Mouse (Mus musculus) kidney, embryonic 14.5 days (tissue): ENCODE measurements around the gene Smim20. TPM values are rescaled to one million over a fixed set of nuclear protein-coding genes. Genes with fewer than 3 reads are reported as not detected.
A peak's percentile ranks its signal among the peaks of the same experiment; 100 is the strongest.

Experiments
- ATAC-seq: fragments of 200-750 bp; cut with Nextera tagmentation; 2 replicates; pipeline ENCODE4 v1.8.0; 2017; ENCODE audit warnings: moderate number of reproducible peaks, mild to moderate bottlenecking, moderate TSS enrichment, moderate library complexity; ENCODE audit not compliant: low FRiP score, low TSS enrichment
- H3K27ac ChIP-seq: fragments of 300-500 bp; sonication (generic); 2 replicates; pipeline ENCODE4 v1.5.1; 2014; ENCODE audit warnings: low read depth, mild to moderate bottlenecking, low read length, moderate library complexity, mixed read lengths
- H3K27me3 ChIP-seq: fragments of 300-500 bp; sonication (generic); 2 replicates; pipeline ENCODE4 v1.6.1; 2014; ENCODE audit warnings: mild to moderate bottlenecking, low read length; ENCODE audit not compliant: control insufficient read depth, insufficient read depth
- H3K36me3 ChIP-seq: fragments of 300-500 bp; sonication (generic); 2 replicates; pipeline ENCODE4 v1.6.1; 2014; ENCODE audit warnings: low read length, mixed read lengths; ENCODE audit not compliant: control insufficient read depth, insufficient read depth
- H3K4me1 ChIP-seq: fragments of 300-500 bp; sonication (generic); 2 replicates; pipeline ENCODE4 v1.6.1; 2014; ENCODE audit warnings: low read length, mixed read lengths; ENCODE audit not compliant: control insufficient read depth, insufficient read depth
- H3K4me2 ChIP-seq: fragments of 300-500 bp; sonication (generic); replicated peaks from 2 replicates; pipeline ENCODE4 v1.6.1; 2014; ENCODE audit warnings: low read depth, mild to moderate bottlenecking, low read length
- H3K4me3 ChIP-seq: fragments of 300-500 bp; sonication (generic); 2 replicates; pipeline ENCODE4 v1.5.1; 2014; ENCODE audit warnings: mild to moderate bottlenecking, low read length
- H3K9ac ChIP-seq: fragments of 300-500 bp; sonication (generic); 2 replicates; pipeline ENCODE4 v1.6.1; 2014; ENCODE audit warnings: low read depth, mild to moderate bottlenecking, low read length, moderate library complexity
- H3K9me3 ChIP-seq: fragments of 300-500 bp; sonication (generic); 2 replicates; pipeline ENCODE4 v1.6.1; 2016; ENCODE audit warnings: low read length; ENCODE audit not compliant: control insufficient read depth
- WGBS: fragments of 180-500 bp; shearing (Covaris S2); extraction: QIAGEN DNeasy Blood & Tissue Kit; methylation state at CpG from one replicate; pipeline ENCODE4 v1.1.7; 2014; 5-methylcytosine and 5-hydroxymethylcytosine counted together
- polyA plus RNA-seq: library from polyadenylated mRNA; unstranded; fragments of >200 nt; fragmentation: Nextera tagmentation; extraction: Ambion mirVana; gene quantifications from 2 replicates; pipeline ENCODE4 v1.2.1, GENCODE M21; 2014

The Smim20 gene
- polyA plus RNA-seq, 1 experiment from 2014 or later, result 91.7 TPM

DNA sequence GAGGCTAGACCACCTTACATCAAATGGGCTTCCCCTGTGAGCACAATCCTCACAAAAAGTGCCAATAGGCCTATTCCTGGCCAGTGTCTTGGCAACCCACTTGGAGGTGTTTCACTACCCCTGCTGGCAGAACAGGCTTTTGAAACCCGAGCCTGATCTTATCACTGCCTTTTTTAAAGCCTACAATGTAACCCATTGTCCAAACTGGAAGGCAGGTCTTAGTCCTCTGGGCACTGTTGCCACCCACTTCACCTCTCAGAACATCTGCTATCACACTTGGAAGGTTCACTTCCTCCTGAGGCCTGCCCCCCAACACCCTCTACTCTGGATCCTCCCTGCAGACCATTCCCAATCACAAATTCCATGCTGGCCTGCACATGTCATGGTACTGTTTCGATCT, 25.8 kb upstream of the Smim20 start:
- no peak overlapping the region for H3K9ac ChIP-seq
- peak; percentile 40; the same call in 1 of the 2 replicates for ATAC-seq
- no peak overlapping the region for H3K27ac ChIP-seq
- H3K9me3 ChIP-seq, result no peaks in the 10 kb centered on the region
- 59% methylated on average over 2 of the region's 2 CpGs for WGBS
- no peak overlapping the region for H3K4me3 ChIP-seq
- H3K4me1 ChIP-seq, result 0 out of 2 replicates have a peak, but pooled peaks cover 9% of the 10 kb centered on the region
- H3K36me3 ChIP-seq, result no peaks in the 10 kb centered on the region
- no peaks in the 10 kb centered on the region for H3K27me3 ChIP-seq
- no peak overlapping the region for H3K4me2 ChIP-seq

DNA sequence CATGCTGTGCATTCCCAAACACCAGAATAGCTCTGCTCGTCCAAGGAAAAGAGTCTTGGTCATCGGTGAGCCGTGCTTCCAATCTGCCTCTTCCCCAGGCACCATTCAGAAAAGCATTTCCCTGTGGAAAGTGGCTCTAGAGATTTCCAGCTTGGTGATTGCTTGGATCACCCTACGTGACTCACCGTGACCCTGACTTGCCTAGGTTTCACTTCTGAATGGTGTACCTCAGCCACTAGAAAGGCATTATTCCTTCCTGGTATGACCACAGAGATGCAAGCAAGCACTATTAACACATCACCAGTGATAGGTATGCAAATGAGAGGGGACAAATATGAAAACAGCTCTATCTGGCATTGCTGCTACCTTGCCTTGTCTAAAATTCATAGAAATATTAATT, 24.9 kb upstream of the Smim20 start:
- Histone ChIP-seq H3K27me3 (no peaks in the 10 kb centered on the region), H3K36me3 (no peaks in the 10 kb centered on the region), H3K9me3 (no peaks in the 10 kb centered on the region), H3K4me2 (no peak overlapping the region), H3K27ac (no peak overlapping the region), H3K4me3 (no peak overlapping the region), H3K4me1 (0 out of 2 replicates have a peak, but pooled peaks cover 9% of the 10 kb centered on the region), H3K9ac (no peak overlapping the region)
- ATAC-seq, result no peak
- WGBS, result 68% methylated on average over 5 of the region's 5 CpGs

DNA sequence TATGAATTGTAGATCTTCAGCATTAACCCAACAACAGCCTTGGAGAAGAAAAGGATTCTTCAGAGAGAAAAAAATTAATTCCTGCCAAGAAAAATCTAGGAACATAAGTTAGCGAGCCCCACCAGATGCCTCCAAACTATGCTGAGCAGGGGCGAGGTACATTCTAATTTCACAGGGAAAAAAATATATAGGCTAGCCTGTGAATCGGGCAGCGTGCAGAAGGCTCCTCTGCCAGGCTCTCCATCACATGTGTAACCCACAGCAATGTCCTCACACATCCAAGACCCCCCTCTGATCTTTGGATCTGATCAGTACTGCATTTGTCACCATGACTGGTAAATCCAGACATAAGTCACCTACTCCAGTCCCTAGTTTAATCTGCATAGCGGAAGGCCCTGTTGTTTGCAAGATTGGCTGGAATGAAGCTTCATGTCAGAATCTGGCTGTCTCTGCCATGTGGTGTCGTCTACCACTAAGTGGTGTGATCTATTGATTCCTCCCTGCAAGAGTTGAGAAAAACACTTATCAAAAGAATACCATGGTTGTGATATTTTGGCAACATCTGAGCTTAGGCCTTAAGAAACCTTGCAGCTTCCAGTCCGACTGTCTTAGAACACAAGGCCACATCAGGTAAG, 23.9 kb upstream of the Smim20 start:
- ATAC-seq, result no peak

DNA sequence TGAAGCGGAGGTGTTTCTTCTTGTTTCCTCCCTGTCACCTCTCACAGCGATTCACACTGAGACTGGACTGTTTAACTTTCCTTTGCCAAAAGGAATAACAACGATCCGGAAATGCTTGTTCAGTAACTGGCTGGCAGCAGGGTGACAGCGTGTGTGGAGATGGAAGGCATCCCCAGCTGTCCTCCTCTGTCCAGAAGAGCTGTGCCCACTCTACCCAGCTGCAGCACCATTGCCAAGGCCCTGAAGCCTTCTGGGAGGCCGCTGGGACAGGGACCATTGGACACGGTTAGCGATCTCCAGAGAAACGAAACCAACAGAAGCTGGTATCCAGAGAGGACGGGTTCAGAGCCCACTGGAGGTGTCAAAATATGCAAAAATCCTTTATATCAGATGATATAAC, 22.9 kb upstream of the Smim20 start:
- ATAC-seq, result no peak
- H3K4me1 ChIP-seq, result 0 out of 2 replicates have a peak, but pooled peaks cover 9% of the 10 kb centered on the region
- H3K4me3 ChIP-seq, result no peak overlapping the region
- no peak overlapping the region for H3K27ac ChIP-seq
- WGBS, result 42% methylated on average over 10 of the region's 10 CpGs
- no peaks in the 10 kb centered on the region for H3K9me3 ChIP-seq
- H3K36me3 ChIP-seq, result no peaks in the 10 kb centered on the region
- H3K4me2 ChIP-seq, result no peak overlapping the region
- no peak overlapping the region for H3K9ac ChIP-seq
- no peaks in the 10 kb centered on the region for H3K27me3 ChIP-seq

More for the DNA sequence above, 23.9 kb upstream of the Smim20 start:
- H3K4me3 ChIP-seq, result no peak overlapping the region
- no peak overlapping the region for H3K9ac ChIP-seq
- no peaks in the 10 kb centered on the region for H3K27me3 ChIP-seq
- H3K36me3 ChIP-seq, result no peaks in the 10 kb centered on the region
- H3K27ac ChIP-seq, result no peak overlapping the region
- H3K4me2 ChIP-seq, result no peak overlapping the region
- 85% methylated on average over 7 of the region's 7 CpGs for WGBS
- 0 out of 2 replicates have a peak, but pooled peaks cover 9% of the 10 kb centered on the region for H3K4me1 ChIP-seq
- no peaks in the 10 kb centered on the region for H3K9me3 ChIP-seq

DNA sequence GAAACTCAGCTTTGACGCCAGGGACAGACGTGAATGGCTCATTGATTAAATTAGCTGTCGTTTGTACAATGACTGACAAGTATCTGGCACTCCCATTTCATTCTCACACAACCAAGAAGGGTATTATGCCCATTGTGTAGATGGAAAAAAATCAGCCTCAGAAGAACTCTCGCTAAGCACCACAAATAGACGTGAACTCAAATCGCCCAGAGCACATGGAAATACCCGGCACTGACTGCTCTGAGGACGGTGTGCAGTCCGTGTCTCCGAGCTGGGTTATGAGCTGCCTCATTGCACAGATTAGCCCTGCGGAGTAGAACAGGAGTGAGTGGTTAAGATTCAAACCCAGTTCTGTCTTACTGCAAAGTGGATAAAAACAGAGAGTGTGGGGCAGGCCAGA, 18.4 kb upstream of the Smim20 start:
- no peak overlapping the region for H3K27ac ChIP-seq

DNA sequence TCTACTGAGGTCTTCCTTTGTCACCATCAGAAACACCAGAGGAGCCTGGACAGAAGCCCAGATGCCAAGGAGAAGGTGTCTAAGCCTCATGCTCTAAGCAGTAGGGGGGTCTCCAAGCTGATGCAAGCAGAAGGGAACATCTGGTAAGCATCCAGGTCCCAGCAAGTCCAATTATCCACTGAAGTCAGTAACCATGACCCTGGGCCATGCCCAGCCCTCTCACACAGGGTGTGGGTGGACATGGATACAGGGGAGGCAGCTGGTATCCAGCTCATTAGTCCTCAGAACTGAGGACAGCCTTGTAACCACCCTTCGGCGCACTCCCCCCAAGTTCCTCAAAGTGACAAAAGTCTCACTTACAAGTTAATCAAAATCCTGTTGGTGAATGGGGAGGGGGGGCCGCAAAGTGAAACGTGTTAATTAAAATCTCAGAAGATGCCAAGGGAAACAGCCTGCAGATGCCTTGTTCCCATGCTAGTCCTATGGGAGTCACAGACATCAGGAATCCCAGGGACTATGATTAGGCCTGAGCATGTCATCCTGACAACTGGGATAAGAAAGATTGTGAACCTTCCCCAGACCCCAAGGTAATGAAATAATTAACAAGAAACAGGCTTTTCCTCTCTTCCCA, 17.3 kb upstream of the Smim20 start:
- Histone ChIP-seq H3K9ac (no peak overlapping the region), H3K4me3 (no peak overlapping the region), H3K27ac (no peak overlapping the region), H3K36me3 (no peaks in the 10 kb centered on the region), H3K9me3 (no peaks in the 10 kb centered on the region), H3K27me3 (no peaks in the 10 kb centered on the region), H3K4me2 (no peak overlapping the region), H3K4me1 (0 out of 2 replicates have a peak, but pooled peaks cover 5% of the 10 kb centered on the region)
- peak; percentile 91 for ATAC-seq
- 36% methylated on average over 4 of the region's 4 CpGs for WGBS

More for the DNA sequence above, 18.4 kb upstream of the Smim20 start:
- ATAC-seq, result no peak
- Histone ChIP-seq H3K9ac (no peak overlapping the region), H3K27me3 (no peaks in the 10 kb centered on the region), H3K9me3 (no peaks in the 10 kb centered on the region), H3K4me1 (0 out of 2 replicates have a peak, but pooled peaks cover 6% of the 10 kb centered on the region), H3K4me2 (no peak overlapping the region), H3K36me3 (no peaks in the 10 kb centered on the region), H3K4me3 (no peak overlapping the region)
- WGBS, result 63% methylated on average over 11 of the region's 11 CpGs

DNA sequence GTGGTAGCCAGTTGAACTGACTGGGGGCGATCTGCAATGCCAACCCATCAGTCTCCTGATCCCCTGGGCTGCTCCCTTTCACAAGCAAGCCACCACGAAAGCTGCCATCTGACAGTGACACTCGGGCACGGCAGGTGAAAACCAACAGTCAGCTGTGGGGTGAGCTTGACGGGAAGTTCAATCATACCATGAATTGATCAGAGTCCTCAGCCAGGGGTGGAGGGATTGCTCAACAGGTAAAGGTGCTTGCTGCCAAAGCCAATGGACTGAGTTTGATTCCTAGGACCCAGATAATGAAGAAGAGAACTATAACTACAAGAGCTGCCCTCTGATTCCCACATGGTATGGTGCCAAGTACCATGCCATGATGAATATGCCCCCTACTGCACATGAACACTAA, 12.7 kb upstream of the Smim20 start:
- Histone ChIP-seq H3K4me2 (no peak overlapping the region), H3K27ac (no peak overlapping the region), H3K4me1 (peaks cover 16% of the 10 kb centered on the region; the same call in 1 of the 2 replicates), H3K9ac (no peak overlapping the region), H3K4me3 (no peak overlapping the region), H3K27me3 (peaks cover 5% of the 10 kb centered on the region), H3K9me3 (no peaks in the 10 kb centered on the region), H3K36me3 (no peaks in the 10 kb centered on the region)
- no peak for ATAC-seq
- WGBS, result 86% methylated on average over 5 of the region's 5 CpGs

DNA sequence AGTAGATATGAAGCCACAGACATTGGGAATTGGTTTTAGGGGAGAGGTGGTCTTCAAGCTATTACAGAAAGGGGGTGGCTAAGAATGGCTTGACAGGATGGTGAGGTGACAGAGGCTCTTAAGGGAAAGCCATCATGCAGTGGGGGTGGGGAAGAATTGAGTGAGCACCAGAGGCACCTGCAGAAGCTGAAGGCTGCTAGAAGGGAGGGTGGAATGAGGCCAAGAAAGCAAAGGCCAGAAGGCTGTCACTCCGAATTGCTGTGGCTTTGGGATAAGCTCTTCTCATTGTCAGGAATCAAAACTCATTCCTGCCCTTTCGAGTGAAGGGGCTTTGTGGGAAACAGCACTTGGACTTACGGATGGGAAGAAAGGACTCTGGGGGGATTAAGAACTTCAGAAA, 12.1 kb upstream of the Smim20 start:
- H3K9me3 ChIP-seq, result no peaks in the 10 kb centered on the region
- H3K36me3 ChIP-seq, result no peaks in the 10 kb centered on the region
- H3K4me2 ChIP-seq, result no peak overlapping the region
- H3K9ac ChIP-seq, result no peak overlapping the region
- H3K27me3 ChIP-seq, result peaks cover 5% of the 10 kb centered on the region
- H3K27ac ChIP-seq, result no peak overlapping the region
- H3K4me1 ChIP-seq, result peaks cover 14% of the 10 kb centered on the region; the same call in 1 of the 2 replicates
- no peak overlapping the region for H3K4me3 ChIP-seq
- 77% methylated on average over 3 of the region's 3 CpGs for WGBS
- ATAC-seq, result no peak
